Comparison of ENCODE assay signal across 21 mouse cellular contexts in the genomic region with DNA sequence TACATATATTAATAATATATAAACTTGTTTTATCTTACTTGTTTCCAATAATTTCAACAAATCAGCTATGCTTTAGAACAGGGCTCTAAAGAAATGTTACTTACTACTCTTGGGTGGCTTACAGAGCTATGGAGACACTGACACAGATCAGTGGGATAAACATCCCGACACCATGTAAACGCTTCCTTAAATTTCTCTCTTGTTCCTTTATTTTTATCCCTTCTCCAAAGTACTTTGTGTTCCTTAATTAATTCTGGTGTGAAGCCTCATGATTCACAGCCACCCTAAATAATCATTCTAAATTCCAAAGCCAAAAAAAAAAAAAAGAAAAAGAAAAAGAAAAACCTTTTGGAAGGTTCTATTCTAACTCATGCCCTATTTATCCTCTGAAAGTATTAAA. TPM values are rescaled to one million over a fixed set of nuclear protein-coding genes. Genes with fewer than 3 reads are reported as not detected.
A peak's percentile ranks its signal among the peaks of the same experiment; 100 is the strongest.
DNase-seq lines count a peak whose midpoint lies in the region; ATAC-seq and TF ChIP-seq lines count a peak whose summit lies in the region.
"Had no signal": no experiment of that assay in that cellular context is flagged by ENCODE, and none has a peak within 500 bp of the region (broad histone marks: within the 10 kb centered on the region; RNA-seq: fewer than 3 reads in every experiment).

No protein-coding gene starts in this region.

- intact Hi-C loops in left cerebral cortex, adult 2 months (cut with DNase I) = loop anchor here (2.0 kb wide), 1 partner anchor 42 kb away; a partner anchor contains a TSS

- TF ChIP-seq CTCF in left cerebral cortex, adult 2 months (IDR thresholded peaks at IDR 0.05) = no peak

- DNase-seq in frontal cortex, postnatal 10 days (ENCODE audit: low spot score in 2 of 2) = no peak
- DNase-seq in left cerebral cortex, adult 2 months (ENCODE audit: extremely low spot score in 1 of 2, low spot score in 2 of 2) = no peak
- no peak for DNase-seq in left cerebral cortex, adult 9 months (ENCODE audit: low spot score in 2 of 2)
- peak; percentile 49 for DNase-seq in brain, adult 2 months (ENCODE audit: low read depth, low spot score)
- peak; percentile 56 for DNase-seq in telencephalon, adult 2 months (ENCODE audit: low read depth, low spot score)
- no peak for DNase-seq in embryo, embryonic 11 days
- no peak for DNase-seq in gastrocnemius, postnatal 10 days
- DNase-seq: adrenal gland, adult 2 months; adrenal gland, adult 8-10 months; adrenal gland, postnatal 10 days; adrenal gland, postnatal 14 days; adrenal gland, postnatal 25 days; adrenal gland, postnatal 36 days; B cell, adult 2 months; cerebellum, adult 11 months; cerebellum, adult 11-12 months; cerebellum, adult 18-20 months had no signal

- peak overlapping the region; percentile 3; the same call in 1 of the 2 replicates for H3K27ac ChIP-seq in left cerebral cortex, adult 2 months

- no peak overlapping the region for H3K4me3 ChIP-seq in left cerebral cortex, adult 2 months

- peak; percentile 62; the same call in 1 of the 2 replicates for ATAC-seq in frontal cortex, adult (ENCODE audit: low TSS enrichment)
- ATAC-seq: activated CD4-positive, CD25-positive, alpha-beta regulatory T cell, adult 4 months; CD4-positive, CD25-positive, alpha-beta regulatory T cell, adult 4 months; Patski had no signal

RNA-seq across cellular contexts. Expression of a gene that starts 42.6 kb away (rescaled TPM):
- total RNA-seq in left cerebral cortex, adult 2 months (2021) = 100 to 1,000 TPM; 444 to 487 TPM
- 100 to 1,000 TPM; 245 to 257 TPM for total RNA-seq in gastrocnemius, postnatal 10 days (2021)

Comparison
In these comparisons a context has a peak if more than half of its experiments do, and no peak if none do; other contexts are left out.
1. DNase-seq: peak in brain, adult 2 months (single experiment) and telencephalon, adult 2 months (single experiment); none in frontal cortex, postnatal 10 days (0 of 2), left cerebral cortex, adult 2 months (0 of 2), left cerebral cortex, adult 9 months (0 of 2), embryo, embryonic 11 days (single experiment) and gastrocnemius, postnatal 10 days (single experiment).